ENCODE assay signal across 18 mouse cellular contexts in the genomic region with DNA sequence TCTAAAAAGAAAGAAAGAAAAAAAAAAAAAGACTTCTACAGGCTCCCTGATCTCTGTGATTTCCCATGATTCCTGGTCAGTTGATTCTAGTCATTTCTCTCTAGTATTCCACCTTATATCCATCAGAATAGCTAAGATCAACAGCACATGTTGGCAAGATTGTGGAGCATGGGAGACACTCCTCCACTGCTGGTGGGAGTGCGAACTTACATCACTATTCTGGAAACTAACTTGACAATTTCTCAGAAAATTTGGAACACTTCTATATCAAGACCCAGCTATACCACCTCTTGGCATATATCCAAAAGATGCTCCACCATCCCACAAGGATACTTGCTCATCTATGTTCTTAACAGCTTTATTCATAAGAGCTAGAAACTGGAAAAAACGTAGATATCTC.
"Had no signal": no experiment of that assay in that cellular context is flagged by ENCODE, and none has a peak within 500 bp of the region (broad histone marks: within the 10 kb centered on the region; RNA-seq: fewer than 3 reads in every experiment).

No protein-coding gene starts in this region.

- DNase-seq: forebrain, postnatal 0 days; gastrocnemius, postnatal 14 days; gastrocnemius, postnatal 36 days; heart, adult 11 months; heart, adult 2 months; heart, postnatal 14 days; heart, postnatal 36 days; kidney, adult 11 months; kidney, adult 2 months; kidney, adult 9 months; kidney, postnatal 14 days; kidney, postnatal 36 days; layer of hippocampus, adult 9-11 months; layer of hippocampus, postnatal 36 days; left cerebral cortex, postnatal 4 days had no signal

- ATAC-seq: forebrain, postnatal 0 days; hindbrain, postnatal 0 days; intestine, embryonic 16.5 days; liver, embryonic 12.5 days had no signal
